ENCODE assay signal across 47 mouse cellular contexts in genomic region chr5:120900666-120901065, GRCm38 (mm10). TPM values are rescaled to one million over a fixed set of nuclear protein-coding genes. Genes with fewer than 3 reads are reported as not detected.
"Had no signal": no experiment of that assay in that cellular context is flagged by ENCODE, and none has a peak within 500 bp of the region (broad histone marks: within the 10 kb centered on the region; RNA-seq: fewer than 3 reads in every experiment).

No protein-coding gene starts in this region.

- ATAC-seq: liver, embryonic 12.5 days; liver, postnatal 0 days; lung, postnatal 0 days; midbrain, embryonic 13.5 days; midbrain, embryonic 15.5 days; midbrain, embryonic 16.5 days had no signal

- DNase-seq: left cerebral cortex, postnatal 4 days; liver; liver, embryonic 13.5 days; liver, postnatal 0 days; lung, adult 18-20 months; lung, adult 2 months; lung, embryonic 14.5 days; lung, postnatal 10 days; lung, postnatal 14 days; lung, postnatal 36 days; lung, postnatal 4 days; midbrain, embryonic 14.5 days had no signal

- H3K4me1 ChIP-seq: limb, embryonic 10.5 days; limb, embryonic 12.5 days; limb, embryonic 13.5 days; limb, embryonic 15.5 days; liver, embryonic 12.5 days; liver, embryonic 13.5 days; liver, embryonic 15.5 days; lung, embryonic 15.5 days; megakaryocyte, embryonic 14.5 days; midbrain, embryonic 10.5 days; midbrain, embryonic 12.5 days; midbrain, embryonic 13.5 days; midbrain, embryonic 15.5 days; neural tube, embryonic 12.5 days; neural tube, embryonic 13.5 days had no signal

- H3K9ac ChIP-seq: limb, embryonic 12.5 days; limb, embryonic 13.5 days; limb, embryonic 15.5 days; liver, embryonic 12.5 days; liver, embryonic 13.5 days; liver, embryonic 14.5 days; liver, embryonic 15.5 days; liver, postnatal 0 days; lung, embryonic 14.5 days; lung, embryonic 15.5 days; midbrain, embryonic 12.5 days; midbrain, embryonic 13.5 days; midbrain, embryonic 15.5 days; neural tube, embryonic 12.5 days; neural tube, embryonic 13.5 days had no signal

- H3K9me3 ChIP-seq: limb, embryonic 10.5 days; limb, embryonic 12.5 days; limb, embryonic 13.5 days; limb, embryonic 15.5 days; liver, embryonic 12.5 days; liver, embryonic 13.5 days; liver, embryonic 15.5 days; lung, embryonic 15.5 days; megakaryocyte, embryonic 14.5 days; midbrain, embryonic 10.5 days; midbrain, embryonic 12.5 days; midbrain, embryonic 15.5 days; neural tube, embryonic 12.5 days had no signal

- H3K36me3 ChIP-seq: limb, embryonic 10.5 days; limb, embryonic 12.5 days; limb, embryonic 13.5 days; limb, embryonic 15.5 days; liver, embryonic 12.5 days; liver, embryonic 13.5 days; liver, embryonic 15.5 days; lung, embryonic 15.5 days; midbrain, embryonic 10.5 days; midbrain, embryonic 12.5 days; midbrain, embryonic 13.5 days; midbrain, embryonic 15.5 days; neural tube, embryonic 12.5 days; neural tube, embryonic 13.5 days had no signal

- H3K27me3 ChIP-seq: limb, embryonic 12.5 days; limb, embryonic 13.5 days; limb, embryonic 15.5 days; liver, embryonic 12.5 days; liver, embryonic 13.5 days; liver, embryonic 15.5 days; lung, embryonic 15.5 days; megakaryocyte, embryonic 14.5 days; midbrain, embryonic 12.5 days; midbrain, embryonic 13.5 days; midbrain, embryonic 15.5 days; neural tube, embryonic 12.5 days; neural tube, embryonic 13.5 days had no signal

- H3K4me3 ChIP-seq: limb, embryonic 10.5 days; limb, embryonic 12.5 days; limb, embryonic 13.5 days; limb, embryonic 15.5 days; liver, embryonic 12.5 days; liver, embryonic 13.5 days; liver, embryonic 15.5 days; lung, embryonic 15.5 days; megakaryocyte, embryonic 14.5 days; midbrain, embryonic 10.5 days; midbrain, embryonic 12.5 days; midbrain, embryonic 13.5 days; midbrain, embryonic 15.5 days; myocyte; neural tube, embryonic 12.5 days; neural tube, embryonic 13.5 days had no signal

- H3K27ac ChIP-seq: limb, embryonic 10.5 days; limb, embryonic 12.5 days; limb, embryonic 13.5 days; limb, embryonic 15.5 days; liver, embryonic 12.5 days; liver, embryonic 13.5 days; liver, embryonic 14.5 days; liver, embryonic 15.5 days; lung, embryonic 15.5 days; macrophage; midbrain, embryonic 10.5 days; midbrain, embryonic 12.5 days; midbrain, embryonic 13.5 days; midbrain, embryonic 15.5 days; neural tube, embryonic 12.5 days; neural tube, embryonic 13.5 days had no signal

- H3K4me2 ChIP-seq: limb, embryonic 12.5 days; limb, embryonic 13.5 days; limb, embryonic 15.5 days; liver, embryonic 11.5 days; liver, embryonic 12.5 days; liver, embryonic 13.5 days; liver, embryonic 15.5 days; lung, embryonic 14.5 days; lung, embryonic 15.5 days; midbrain, embryonic 11.5 days; midbrain, embryonic 12.5 days; midbrain, embryonic 13.5 days; midbrain, embryonic 15.5 days; neural tube, embryonic 12.5 days; neural tube, embryonic 13.5 days had no signal

RNA-seq across cellular contexts. Expression of gene Oas1g, which starts 13.3 kb away (rescaled TPM):
- total RNA-seq: left cerebral cortex, postnatal 14 days; left cerebral cortex, postnatal 4 days; megakaryocyte-erythroid progenitor cell, adult 5-6 weeks had no signal
- polyA plus RNA-seq: limb, embryonic 11.5 days; limb, embryonic 13.5 days; lung, embryonic 14.5 days; midbrain, embryonic 10.5 days; midbrain, embryonic 16.5 days; myocyte; neural tube, embryonic 11.5 days had no signal

RNA-seq across cellular contexts. Expression of gene Oas1d, which starts 13.7 kb away (rescaled TPM):
- total RNA-seq: left cerebral cortex, postnatal 14 days; left cerebral cortex, postnatal 25 days; left cerebral cortex, postnatal 36 days; left cerebral cortex, postnatal 4 days; liver, adult 2 months; megakaryocyte progenitor cell, adult 5-6 weeks; megakaryocyte, adult 5-6 weeks; megakaryocyte-erythroid progenitor cell, adult 5-6 weeks; monocyte, adult 5-6 weeks had no signal
- polyA plus RNA-seq: limb, embryonic 10.5 days; limb, embryonic 11.5 days; limb, embryonic 12.5 days; limb, embryonic 13.5 days; limb, embryonic 14.5 days; limb, embryonic 15.5 days; liver, adult 2 months; liver, embryonic 11.5 days; liver, embryonic 12.5 days; liver, embryonic 13.5 days; liver, embryonic 14.5 days; liver, embryonic 15.5 days; liver, embryonic 16.5 days; liver, postnatal 0 days; lung, adult 2 months; lung, embryonic 14.5 days; lung, embryonic 15.5 days; lung, embryonic 16.5 days; lung, postnatal 0 days; macrophage; midbrain, embryonic 10.5 days; midbrain, embryonic 11.5 days; midbrain, embryonic 12.5 days; midbrain, embryonic 13.5 days; midbrain, embryonic 14.5 days; myocyte; neural tube, embryonic 11.5 days; neural tube, embryonic 12.5 days; neural tube, embryonic 13.5 days had no signal

RNA-seq across cellular contexts. Expression of gene Oas1h, which starts 39.4 kb away (rescaled TPM):
- total RNA-seq: left cerebral cortex, postnatal 14 days; left cerebral cortex, postnatal 25 days; left cerebral cortex, postnatal 36 days; left cerebral cortex, postnatal 4 days; liver, adult 2 months; megakaryocyte progenitor cell, adult 5-6 weeks; megakaryocyte, adult 5-6 weeks; megakaryocyte-erythroid progenitor cell, adult 5-6 weeks; midbrain, postnatal 0 days; monocyte, adult 5-6 weeks had no signal
- polyA plus RNA-seq: limb, embryonic 10.5 days; limb, embryonic 11.5 days; limb, embryonic 12.5 days; limb, embryonic 13.5 days; limb, embryonic 14.5 days; limb, embryonic 15.5 days; liver, adult 2 months; liver, embryonic 11.5 days; liver, embryonic 12.5 days; liver, embryonic 13.5 days; liver, embryonic 14.5 days; liver, embryonic 15.5 days; liver, embryonic 16.5 days; liver, postnatal 0 days; lung, adult 2 months; lung, embryonic 14.5 days; lung, embryonic 15.5 days; lung, embryonic 16.5 days; lung, postnatal 0 days; macrophage; midbrain, embryonic 10.5 days; midbrain, embryonic 11.5 days; midbrain, embryonic 12.5 days; midbrain, embryonic 13.5 days; midbrain, embryonic 14.5 days; midbrain, embryonic 15.5 days; midbrain, embryonic 16.5 days; midbrain, postnatal 0 days; myocyte; neural tube, embryonic 11.5 days; neural tube, embryonic 12.5 days; neural tube, embryonic 13.5 days had no signal

RNA-seq across cellular contexts. Expression of gene Oas1f, which starts 53.5 kb away (rescaled TPM):
- total RNA-seq: left cerebral cortex, postnatal 14 days; left cerebral cortex, postnatal 25 days; left cerebral cortex, postnatal 36 days; left cerebral cortex, postnatal 4 days; liver, adult 2 months; megakaryocyte progenitor cell, adult 5-6 weeks; megakaryocyte, adult 5-6 weeks; megakaryocyte-erythroid progenitor cell, adult 5-6 weeks; midbrain, postnatal 0 days; monocyte, adult 5-6 weeks had no signal
- polyA plus RNA-seq: limb, embryonic 10.5 days; limb, embryonic 11.5 days; limb, embryonic 12.5 days; limb, embryonic 13.5 days; limb, embryonic 14.5 days; liver, adult 2 months; liver, embryonic 11.5 days; liver, embryonic 12.5 days; liver, embryonic 13.5 days; liver, embryonic 14.5 days; liver, embryonic 15.5 days; liver, embryonic 16.5 days; liver, postnatal 0 days; lung, adult 2 months; lung, embryonic 14.5 days; lung, embryonic 15.5 days; lung, embryonic 16.5 days; lung, postnatal 0 days; macrophage; midbrain, embryonic 10.5 days; midbrain, embryonic 12.5 days; midbrain, embryonic 13.5 days; midbrain, embryonic 14.5 days; midbrain, embryonic 15.5 days; midbrain, embryonic 16.5 days; midbrain, postnatal 0 days; myocyte; neural tube, embryonic 11.5 days; neural tube, embryonic 12.5 days; neural tube, embryonic 13.5 days had no signal
